Mouse (Mus musculus): ENCODE measurements around the gene Hoxa2.

DNA sequence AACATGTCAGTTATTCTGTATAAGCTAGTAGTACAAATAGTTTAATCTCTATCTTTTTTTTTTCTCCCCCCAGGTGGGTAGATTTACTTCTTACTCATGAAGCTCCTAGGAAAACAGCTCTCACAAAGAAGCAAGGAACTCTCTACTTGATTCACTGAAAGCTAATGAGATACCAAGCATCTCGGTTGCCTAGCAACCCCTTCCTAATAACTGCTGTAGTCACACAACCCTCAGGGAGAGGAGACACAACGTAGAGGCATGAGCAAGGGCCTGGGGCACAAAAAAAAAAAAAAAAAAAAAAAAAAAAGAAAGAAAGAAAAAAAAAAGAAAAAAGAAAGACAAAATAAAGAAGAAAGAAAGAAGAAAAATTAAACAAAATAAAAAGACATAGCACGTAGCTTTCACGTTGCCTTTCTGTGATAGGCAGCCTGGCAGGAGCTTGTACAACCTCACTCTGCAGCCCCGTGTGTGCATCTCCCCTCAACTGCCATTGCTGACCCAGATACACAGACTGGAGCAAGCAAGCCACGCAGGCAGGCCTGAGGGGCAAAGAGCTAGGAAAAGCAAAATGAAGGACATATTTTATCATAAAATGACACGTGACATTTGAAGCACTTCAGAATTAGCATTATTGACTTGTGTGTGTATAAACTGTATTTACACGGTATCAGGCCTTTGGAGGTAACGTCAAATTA is 26.6 kb downstream of the Hoxa2 start:
- TF ChIP-seq CTCF (IDR thresholded peaks at IDR 0.05; ENCODE audit: extremely low read depth, insufficient read length, insufficient replicate concordance, low read depth, low read length): no peak
- TF ChIP-seq POLR2A (IDR thresholded peaks at IDR 0.05; ENCODE audit: low read depth, low read length): no peak

Measured in small intestine, adult 2 months (tissue).